Mouse (Mus musculus) spleen, postnatal 14 days (tissue): ENCODE measurements around the gene Mif4gd.

ENCODE experiments used
- DNase-seq, 2 experiments: peaks; one replicate each; pipeline ENCODE4 v3.0.0; 2021 to 2022; ENCODE audit warnings: low spot score in 2 of 2

Gene Mif4gd

DNA sequence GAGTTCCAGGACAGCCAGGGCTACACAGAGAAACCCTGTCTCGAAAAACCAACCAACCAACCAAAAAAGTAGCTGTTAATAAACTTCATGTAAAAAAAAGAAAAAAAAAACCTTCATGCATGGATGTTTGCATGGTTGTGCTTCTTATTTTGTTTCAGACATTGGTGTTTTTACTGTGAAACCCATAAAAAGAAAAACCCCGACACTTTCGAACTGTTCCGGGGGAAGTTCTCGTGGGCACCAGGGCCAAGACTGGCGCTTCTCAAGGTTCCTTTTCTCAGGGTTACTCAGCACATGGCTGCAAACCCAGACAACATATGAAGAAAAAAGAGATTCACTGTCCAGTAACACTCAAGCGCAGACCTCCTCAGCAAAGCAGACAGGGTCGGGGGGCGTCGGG is 20.1 kb upstream of the Mif4gd start:
- no peak for DNase-seq

DNA sequence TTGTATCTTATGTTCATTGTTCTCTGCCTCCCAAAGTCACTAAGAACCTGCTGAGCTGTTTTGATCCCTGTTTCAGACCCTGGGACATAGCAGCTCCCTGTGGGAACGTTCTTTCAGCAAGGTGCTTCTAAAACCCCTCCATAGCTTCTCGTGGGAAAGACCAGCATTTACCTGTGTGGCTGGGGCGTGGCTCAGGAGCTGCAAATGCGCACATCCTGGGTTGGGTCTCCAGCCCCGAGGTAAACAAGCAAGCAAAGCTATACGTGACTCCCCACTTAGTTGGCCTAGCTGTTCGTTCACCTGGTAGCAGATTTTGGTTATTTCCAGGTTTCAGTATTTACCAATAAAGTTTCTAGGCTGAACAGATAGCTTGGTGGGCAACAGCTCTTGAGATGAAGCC is 19.5 kb upstream of the Mif4gd start:
- DNase-seq: no peak

DNA sequence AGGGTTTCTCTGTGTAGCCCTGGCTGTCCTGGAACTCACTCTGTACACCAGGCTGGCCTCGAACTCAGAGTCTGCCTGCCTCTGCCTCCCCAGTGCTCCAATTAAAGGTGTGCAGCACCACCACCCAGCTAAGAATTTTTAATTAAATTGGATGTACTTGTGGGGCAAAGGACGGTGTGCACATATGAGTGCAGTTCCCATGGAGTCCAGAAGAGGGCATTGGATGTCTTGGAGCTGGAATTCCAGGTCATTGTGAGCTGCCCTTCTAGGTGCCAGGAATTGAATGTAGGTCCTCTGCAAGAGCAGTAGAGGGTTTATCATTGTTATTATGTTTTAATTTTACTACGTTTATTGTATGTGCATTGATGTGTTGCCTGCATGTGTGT is 18.7 kb upstream of the Mif4gd start:
- peak in 1 of 2 experiments; percentile 28 for DNase-seq

DNA sequence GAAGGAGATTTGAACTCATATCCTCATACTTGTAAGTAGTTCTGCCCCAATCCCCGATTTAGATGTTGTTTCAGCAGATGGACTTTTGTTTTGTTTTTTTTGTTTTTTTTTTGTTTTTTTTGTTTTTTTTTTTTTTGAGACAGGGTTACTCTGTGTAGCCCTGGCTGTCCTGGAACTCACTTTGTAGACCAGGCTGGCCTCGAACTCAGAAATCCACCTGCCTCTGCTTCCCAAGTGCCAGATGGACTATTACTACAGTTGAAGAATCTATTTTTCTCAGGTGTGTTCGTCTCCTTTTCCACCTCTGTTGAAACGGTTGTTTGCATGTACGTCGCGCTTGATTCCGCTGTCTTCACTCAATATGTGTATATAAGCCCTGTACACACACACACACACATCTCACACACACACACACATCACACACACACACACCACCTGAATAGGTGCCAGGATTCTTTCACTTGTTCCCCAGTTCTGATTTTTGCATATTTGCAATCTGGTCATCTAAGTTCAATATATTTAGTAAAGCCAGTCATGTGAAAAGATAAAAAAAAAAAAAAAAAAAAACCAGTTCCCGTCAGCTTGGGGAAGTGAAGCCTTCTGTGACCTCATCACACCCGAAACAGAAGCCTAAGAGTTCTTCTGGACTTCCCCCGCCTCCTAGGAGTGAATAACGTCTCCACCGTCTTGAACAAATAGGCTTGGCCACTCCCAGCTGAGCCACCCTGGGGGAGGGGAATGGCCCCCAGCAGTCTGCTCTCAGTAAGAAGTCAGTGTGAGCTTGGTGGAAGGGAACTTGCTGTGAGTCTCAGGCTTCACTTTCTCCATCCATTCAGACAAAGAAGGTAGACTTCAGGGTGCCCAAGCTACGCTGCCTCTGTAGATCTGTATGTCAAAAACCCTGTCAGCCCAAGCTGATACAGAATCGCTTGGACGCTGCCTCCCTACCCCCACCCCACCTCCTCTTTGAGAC is 18.0 kb upstream of the Mif4gd start:
- DNase-seq: peak; percentile 56 to 72

DNA sequence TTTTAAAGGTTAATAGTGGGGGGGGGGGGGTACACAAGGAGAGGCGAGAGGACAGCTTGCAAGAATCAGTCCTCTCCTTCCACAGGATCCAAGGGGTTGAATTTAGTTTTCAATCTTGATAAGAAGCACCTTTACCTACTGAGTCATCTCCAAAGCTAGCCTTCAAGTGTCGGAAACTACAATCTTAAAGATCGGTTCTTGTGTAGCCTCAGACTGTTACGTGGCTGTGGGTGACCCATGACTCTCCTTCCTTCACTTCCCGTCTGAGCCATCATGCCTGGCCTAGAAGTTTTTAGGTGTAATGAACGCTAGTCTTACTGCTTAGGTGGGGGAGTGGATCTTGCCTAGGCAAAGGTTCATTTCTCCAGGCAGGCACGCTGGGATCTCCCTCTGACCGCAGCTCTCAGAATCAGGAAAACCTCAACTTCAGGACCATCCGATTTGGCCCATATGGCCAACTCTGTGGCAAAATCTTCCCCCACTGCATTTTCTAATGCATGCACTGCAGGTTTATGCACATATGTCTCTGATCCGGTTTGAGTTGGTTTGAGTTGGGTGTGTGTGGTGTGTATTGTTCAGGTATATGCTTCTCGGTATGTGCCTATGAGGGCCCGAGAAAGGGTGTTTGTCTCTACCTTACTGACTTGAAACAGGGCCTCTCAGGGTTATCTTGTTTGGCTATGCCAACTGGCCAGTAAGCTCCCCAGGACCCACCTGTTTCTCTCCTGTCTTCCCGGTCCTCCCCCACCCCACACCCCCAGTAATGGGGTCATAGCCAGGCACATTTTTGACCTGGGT is 17.2 kb upstream of the Mif4gd start:
- no peak for DNase-seq

DNA sequence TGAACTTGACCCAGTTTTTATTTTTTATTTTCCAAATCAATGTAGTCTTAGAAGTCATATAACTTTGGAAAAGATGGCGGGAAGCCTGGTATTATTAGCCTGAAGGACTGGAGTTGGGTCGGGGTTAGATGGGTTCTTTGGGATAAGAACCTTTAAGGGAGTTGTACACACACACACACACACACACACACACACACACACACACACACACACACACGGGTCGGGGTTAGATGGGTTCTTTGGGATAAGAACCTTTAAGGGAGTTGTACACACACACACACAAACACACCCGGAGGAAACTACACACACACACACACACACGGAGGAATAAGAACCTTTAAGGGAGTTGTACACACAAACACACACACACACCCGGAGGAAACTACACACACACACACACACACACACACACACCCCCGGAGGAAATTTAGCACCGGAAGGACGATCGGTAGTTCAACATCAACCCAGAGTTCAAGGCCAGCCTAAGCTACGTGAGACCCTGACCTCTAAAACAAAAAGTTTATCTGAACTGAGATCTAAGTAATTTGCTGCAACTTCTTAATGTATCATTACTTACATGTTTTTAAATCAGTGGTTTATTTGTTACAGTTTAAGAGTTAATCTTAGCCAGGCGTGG is 15.8 kb upstream of the Mif4gd start:
- DNase-seq: no peak

DNA sequence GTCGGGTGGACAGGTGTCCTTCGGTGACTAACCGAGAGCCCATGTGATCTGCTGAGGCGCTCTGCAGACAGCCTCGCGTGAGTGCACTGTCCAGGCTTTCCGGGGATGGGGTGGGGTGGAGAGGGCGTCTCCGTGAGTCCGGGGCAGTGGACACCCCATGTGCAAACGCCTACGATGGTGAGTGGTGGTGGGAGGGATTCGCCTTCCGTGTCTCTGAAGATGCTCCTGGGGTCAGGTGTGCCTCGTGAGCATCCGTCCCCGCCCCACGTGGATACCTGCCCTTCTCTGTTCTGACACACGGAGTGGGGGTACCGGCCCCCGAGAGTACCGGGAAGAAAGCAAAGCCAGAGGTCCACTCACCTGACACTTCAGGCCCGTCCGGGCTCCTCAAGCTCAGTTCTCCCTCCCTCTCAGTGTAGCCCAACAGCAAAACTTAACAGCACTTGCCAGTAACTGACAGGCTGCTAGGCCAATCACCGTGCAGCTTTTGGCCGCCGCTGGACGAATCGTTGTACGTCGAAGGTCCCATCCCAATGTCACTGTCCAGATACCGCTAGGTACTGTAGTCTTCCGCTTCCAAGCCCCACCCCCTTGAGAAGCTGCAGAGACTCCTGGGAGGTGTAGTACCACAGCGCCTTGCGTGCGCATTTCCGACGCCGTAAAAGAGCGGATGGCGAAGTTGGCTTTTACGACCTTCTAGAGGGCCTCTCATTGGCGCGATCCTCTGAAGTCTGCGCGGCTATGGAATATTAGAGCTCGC is 15.1 kb upstream of the Mif4gd start, which contains the start of gene Slc25a19:
Slc25a19 (minus strand) TSS at position 591 of the 760 bp plus-strand sequence.
- DNase-seq: peak; percentile 96 to 97

DNA sequence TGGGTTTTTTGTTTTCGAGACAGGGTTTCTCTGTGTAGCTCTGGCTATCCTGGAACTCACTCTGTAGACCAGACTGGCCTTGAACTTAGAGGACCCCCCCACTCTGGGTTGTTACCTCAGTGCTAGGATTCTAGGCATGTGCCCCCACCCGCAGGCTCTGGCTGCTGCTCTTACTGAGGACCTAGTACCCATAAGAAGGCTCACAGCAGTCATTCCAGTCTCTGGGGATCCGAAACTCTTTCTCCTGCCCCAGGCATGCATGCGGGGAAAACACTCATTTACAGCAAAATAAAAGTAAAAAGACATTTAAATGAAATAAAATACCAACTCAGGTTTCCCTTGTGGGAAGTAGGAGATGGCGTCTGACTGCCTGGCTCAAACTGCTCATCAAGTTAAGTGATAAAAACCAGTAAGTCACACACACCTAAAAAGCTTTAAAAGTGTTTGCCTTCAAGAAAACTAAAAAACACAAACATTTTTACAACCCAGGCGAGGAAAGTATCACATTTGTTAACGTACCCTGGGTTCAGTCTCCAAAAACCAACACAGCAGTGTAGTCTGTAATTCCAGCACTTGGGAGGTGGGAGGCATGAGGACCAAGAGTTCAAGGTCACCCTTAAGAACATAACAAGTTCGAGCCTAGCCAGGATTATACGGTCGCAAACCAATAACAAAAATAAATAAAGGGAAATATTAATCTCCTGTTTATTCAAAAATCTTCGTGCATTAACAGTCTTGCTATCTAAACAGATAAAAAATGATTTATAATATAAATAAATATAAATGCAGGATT is 14.3 kb upstream of the Mif4gd start:
- DNase-seq: no peak

DNA sequence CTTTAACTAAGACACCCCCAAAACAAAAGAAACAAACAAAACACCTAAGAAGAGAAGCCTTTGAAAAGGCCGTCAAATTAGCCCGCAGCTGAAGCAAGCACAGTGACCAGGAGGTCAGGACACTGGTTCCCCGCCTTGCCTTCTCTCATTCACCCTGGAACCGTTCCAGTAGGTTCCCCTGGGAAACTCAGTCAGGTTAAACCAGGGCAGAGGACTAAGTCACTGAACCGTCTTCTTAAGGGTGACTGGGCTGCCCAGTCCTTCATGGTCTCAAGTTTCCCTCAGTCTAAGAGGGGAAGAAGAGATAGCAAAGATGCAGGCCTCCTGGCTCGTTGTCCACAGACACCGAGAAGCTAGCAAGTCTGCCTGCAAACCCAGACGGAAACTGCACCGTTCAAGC is 13.1 kb upstream of the Mif4gd start:
- no peak for DNase-seq

DNA sequence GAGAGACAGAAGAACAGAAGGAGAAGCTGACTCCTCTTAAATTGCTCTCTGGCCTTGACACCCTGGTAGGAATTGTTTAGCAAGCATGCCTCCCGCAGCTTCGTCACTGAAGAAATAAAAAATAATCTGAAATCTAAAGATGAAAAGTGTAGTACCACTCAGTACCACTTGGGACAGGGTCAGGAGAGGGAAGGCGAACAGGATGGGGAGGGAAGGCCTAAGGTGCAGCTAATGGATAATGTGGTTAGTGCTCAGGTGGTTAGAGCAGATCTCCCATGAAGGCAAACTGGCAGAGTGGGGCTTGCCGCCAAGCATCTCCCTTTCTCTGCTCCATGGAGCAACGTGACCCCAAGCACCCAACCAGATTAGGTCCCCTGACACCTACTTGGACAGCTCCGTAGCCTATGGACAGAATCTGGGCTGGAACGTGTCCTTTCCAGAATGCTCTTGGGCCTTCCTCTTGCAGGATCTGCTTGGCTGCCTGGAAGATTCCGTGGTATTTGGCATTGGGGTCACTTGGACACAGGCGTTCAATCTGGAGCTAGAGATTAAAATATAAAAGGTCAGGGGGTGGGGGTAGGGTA is 10.8 kb upstream of the Mif4gd start:
- DNase-seq: no peak

DNA sequence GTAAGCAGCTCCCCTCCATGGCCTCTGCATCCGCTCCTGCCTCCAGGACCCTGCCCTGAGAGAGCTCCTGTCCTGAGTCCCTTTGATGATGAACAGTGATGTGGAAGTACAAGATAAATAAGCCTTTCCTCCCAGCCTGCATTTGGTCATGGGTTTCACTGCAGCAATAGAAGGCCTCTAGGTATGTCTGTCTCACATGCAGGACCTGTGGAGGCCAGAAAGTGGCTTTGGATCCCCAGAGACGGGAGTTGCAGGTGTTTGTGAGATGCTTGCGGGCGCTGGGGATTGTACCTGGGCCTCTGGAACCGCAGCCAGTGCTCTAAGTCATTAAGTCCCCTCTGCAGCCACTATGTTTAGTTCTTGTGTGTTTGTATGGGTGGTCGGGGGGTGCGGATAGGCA is 7.2 kb upstream of the Mif4gd start:
- DNase-seq: no peak

DNA sequence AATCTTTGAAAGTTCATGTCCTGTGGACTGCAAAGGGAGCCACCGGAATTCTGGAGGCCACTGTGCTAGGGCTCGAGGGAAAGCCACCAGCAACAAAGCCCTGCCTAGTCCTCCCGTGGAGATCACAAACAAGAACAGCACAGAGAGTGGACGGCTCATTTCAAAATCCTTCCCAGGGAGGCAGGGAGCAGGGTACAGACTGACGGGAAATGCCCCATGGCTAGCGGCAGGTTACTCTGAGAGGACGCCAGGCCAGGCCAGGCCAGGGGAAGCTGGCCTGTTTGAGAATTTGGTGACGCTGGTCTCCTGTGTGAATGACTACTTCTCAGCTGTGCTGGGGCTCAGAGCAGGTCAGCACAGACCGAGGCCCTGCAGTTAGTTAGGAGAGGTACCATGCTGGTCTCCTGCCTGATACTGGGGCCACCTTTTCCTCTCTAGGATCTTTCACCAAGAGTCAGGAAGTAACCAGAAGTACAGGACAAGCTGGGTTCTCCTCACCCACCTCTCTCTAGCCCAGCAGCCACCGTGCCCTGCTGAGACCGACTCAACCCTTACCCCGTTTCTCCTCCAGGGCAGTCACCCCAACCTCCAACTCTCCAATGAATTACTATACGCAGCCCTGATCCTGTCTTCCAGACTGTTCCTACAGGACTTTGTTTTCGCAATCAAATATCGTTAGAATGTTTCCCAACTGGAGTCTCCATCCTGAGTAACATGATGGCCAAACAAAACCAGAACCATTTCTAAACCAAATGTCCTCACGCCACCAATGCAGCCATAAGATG is 6.2 kb upstream of the Mif4gd start:
- no peak for DNase-seq

DNA sequence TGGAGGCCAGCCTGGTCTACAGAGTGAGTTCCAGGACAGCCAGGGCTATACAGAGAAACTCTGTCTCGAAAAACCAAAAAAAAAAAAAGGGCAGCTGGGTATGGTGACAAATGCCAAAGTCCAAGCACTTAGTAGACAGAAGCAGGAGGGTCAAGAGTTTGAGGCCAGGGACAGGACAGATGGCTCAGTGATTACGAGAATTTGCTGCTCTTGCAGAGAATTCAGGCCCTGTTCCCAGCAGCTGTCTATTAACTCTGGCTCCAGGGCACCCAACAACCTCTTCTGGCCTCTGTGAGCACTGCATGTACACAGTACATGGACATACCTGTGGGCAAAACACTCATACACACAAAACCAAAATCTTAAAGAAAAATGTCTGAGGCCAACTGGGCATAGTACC is 5.2 kb upstream of the Mif4gd start:
- DNase-seq: no peak

DNA sequence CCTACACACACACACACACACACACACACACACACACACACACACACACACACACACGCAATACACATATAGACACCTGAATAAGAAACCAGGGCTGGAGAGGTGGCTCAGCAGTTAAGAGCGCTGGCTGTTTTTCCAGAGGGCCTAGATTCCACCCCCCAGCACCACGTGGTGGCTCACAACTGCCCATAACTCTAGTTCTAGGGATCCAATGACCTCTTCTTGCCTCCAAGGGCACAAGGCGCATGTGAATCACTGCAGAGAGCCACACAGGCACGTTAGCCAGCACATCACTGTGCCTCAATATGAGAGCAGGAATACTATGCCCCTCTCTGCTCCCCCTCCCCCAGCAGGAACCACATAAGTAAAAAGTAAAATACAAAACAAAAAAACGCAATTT is 4.1 kb upstream of the Mif4gd start:
- DNase-seq: no peak

DNA sequence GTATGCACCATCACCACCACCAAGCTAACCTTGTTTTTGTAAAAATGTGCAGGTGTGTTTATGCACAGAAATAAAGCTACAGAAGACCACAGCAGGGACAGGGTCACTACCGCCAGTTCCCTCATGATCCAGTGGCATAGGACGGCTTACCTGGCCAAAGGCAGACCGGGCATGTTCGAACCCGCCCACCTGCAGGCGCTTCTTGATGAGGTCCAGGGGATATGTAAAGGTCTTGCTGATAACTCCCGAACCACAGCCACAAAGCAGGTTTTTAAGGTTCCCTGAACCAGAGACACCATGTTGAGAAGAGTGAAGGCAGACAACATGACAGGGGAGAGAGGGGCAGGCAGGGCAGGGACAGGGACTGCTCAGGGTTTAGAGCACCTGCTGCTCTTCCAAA is 3.6 kb upstream of the Mif4gd start:
- no peak for DNase-seq

DNA sequence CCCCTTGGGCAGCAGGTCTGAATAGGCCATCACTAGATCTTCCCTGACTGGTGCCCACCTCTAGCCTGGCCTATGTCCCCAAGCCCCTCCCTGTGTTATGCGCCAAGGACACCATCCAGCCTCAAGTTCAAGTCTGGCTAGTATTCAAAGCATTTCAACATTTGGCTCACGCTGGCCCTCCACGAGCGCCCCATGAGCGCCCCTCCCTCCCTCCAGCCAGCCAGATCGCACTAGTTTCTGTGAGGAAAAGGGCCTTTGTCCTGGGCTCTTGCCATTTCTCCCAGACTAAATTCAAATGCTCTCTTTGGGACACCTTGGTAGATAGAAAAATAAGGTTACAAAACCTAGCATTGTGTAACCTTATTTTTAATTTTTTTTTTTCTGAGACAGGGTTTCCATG is 3.1 kb upstream of the Mif4gd start:
- DNase-seq: no peak

DNA sequence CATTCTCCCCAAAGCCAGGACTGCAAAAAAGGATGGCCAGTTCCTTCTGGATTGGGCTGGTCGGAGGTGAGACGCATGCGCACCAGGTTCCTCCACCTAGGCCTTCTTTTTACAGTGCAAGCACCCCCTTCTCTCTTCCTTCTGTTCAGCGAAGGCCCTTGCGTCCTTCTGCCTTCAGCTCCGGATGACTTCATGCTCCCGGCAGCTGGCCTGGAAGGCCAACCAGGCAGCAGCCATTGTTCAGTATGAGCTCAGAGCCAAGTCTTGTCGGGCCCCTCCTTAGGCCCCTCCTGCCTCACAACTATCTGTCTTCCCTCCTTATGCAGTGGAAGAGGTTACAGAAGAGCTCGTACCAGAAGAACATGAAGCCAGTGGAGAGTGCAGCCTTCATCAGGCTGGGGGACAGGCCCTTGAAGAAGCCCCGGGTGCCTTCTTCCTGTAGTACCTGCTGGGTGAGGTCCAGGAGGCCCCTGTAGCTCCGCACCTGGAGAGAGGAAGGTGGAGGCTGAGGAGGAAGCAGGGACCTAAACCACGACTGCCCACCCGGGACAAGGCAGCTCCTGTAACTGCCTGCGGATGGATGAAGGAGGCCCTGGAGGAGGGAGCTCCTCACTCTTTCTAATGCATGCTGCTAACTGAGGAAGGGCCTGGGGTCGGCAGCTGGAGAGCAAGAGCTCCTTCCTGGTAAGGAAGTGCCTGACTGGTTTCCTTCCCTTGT is 2.5 kb upstream of the Mif4gd start:
- DNase-seq: no peak

DNA sequence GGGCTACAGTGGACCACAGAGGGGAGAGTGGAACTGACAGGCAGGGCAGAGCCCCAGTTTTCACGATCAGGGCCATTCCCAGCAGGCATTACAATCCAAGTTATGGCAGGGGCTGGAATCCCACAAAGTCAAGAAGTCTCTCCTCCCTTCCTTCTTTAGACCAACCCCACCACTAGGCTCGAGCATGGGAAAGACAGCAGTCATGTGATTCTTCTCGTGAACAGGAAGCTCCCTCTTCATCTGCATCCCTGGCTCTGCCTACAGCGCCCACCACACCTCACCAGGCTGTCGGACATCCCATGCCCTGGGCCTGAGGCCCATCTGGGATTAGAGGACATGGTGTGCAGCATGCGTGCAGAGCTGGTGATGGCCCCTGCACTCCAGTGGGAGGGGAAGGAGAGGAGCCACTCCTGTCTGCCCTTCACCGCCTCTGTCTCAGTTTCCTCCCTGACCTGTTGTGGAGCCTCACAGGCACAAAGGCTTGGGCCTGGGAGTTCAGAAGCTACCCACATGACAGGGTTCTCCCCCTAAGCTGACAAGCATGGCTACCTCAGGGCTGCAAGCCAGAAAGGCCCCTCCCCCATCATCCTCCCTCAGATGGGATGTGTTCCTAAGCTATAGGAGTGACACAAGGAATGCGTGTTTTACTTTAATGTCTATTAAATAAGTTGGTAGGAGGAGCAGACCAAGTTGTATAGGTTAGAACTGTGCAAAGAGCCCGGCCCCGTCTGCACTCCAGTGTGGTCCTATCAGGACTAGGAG is 1.8 kb upstream of the Mif4gd start:
- DNase-seq: no peak
